Mouse (Mus musculus) stomach, postnatal 0 days (tissue): Measurements from ENCODE around the gene Cd101.

Experiments
- CTCF ChIP-seq: IDR thresholded peaks from 2 replicates; pipeline ENCODE4 v1.5.1; 2016; ENCODE audit warnings: antibody characterized with exemption, low read depth, mild to moderate bottlenecking, moderate library complexity
- EP300 ChIP-seq: optimal IDR thresholded peaks from 2 replicates; pipeline ENCODE3; 2016; ENCODE audit warnings: antibody characterized with exemption

- TF ChIP-seq EP300 (no peak), CTCF (no peak)
Measured at GRCm38 (mm10) chr3:101015254-101015653, 14.1 kb downstream of the Cd101 start.
